Mouse (Mus musculus) hindbrain, embryonic 13.5 days (tissue): ENCODE results near the gene Ifnk. TPM values are rescaled to one million over a fixed set of nuclear protein-coding genes. Genes with fewer than 3 reads are reported as not detected.

Source experiments
- ATAC-seq: fragments of 200-750 bp; cut with Nextera tagmentation; 2 replicates; pipeline ENCODE4 v1.8.0; 2017; ENCODE audit warnings: moderate TSS enrichment; ENCODE audit not compliant: low FRiP score
- H3K27ac ChIP-seq: fragments of 300-500 bp; sonication (generic); 2 replicates; pipeline ENCODE4 v1.5.1; 2015; ENCODE audit warnings: inconsistent platforms, mild to moderate bottlenecking, moderate library complexity
- H3K27me3 ChIP-seq: fragments of 300-500 bp; sonication (generic); 2 replicates; pipeline ENCODE4 v1.6.1; 2015; ENCODE audit warnings: mild to moderate bottlenecking, inconsistent platforms
- H3K36me3 ChIP-seq: fragments of 300-500 bp; sonication (generic); 2 replicates; pipeline ENCODE4 v1.6.1; 2015; ENCODE audit warnings: mild to moderate bottlenecking, inconsistent platforms
- H3K4me1 ChIP-seq: fragments of 300-500 bp; sonication (generic); replicated peaks from 2 replicates; pipeline ENCODE4 v1.6.1; 2015; ENCODE audit warnings: inconsistent platforms
- H3K4me2 ChIP-seq: fragments of 300-500 bp; sonication (generic); 2 replicates; pipeline ENCODE4 v1.6.1; 2015; ENCODE audit warnings: inconsistent platforms, mild to moderate bottlenecking, moderate library complexity
- H3K4me3 ChIP-seq: fragments of 300-500 bp; sonication (generic); 2 replicates; pipeline ENCODE4 v1.5.1; 2015; ENCODE audit warnings: mild to moderate bottlenecking, inconsistent platforms
- H3K9ac ChIP-seq: fragments of 300-500 bp; sonication (generic); 2 replicates; pipeline ENCODE4 v1.6.1; 2015; ENCODE audit warnings: mild to moderate bottlenecking, inconsistent platforms
- H3K9me3 ChIP-seq: fragments of 300-500 bp; sonication (generic); 2 replicates; pipeline ENCODE4 v1.6.1; 2016; ENCODE audit warnings: inconsistent platforms
- WGBS: fragments of 180-500 bp; shearing (Covaris S2); methylation state at CpG from one replicate; pipeline ENCODE4 v1.1.7; 2015; 5-methylcytosine and 5-hydroxymethylcytosine counted together
- polyA plus RNA-seq: library from polyadenylated mRNA; unstranded; fragments of >200 nt; fragmentation: Nextera tagmentation; extraction: Ambion mirVana; gene quantifications from 2 replicates; pipeline ENCODE4 v1.2.1, GENCODE M21; 2015

Ifnk gene
- polyA plus RNA-seq, 1 experiment from 2014 or later: not detected

GRCm38 (mm10) chr4:35145726-35146125, 6.1 kb upstream of the Ifnk start:
- Histone ChIP-seq H3K9me3 (no peaks in the 10 kb centered on the region), H3K4me1 (no peaks in the 10 kb centered on the region), H3K27me3 (no peaks in the 10 kb centered on the region), H3K4me3 (no peak overlapping the region), H3K36me3 (no peaks in the 10 kb centered on the region), H3K27ac (no peak overlapping the region), H3K9ac (no peak overlapping the region), H3K4me2 (no peak overlapping the region)
- 85% methylated on average over 10 of the region's 10 CpGs for WGBS
- no peak for ATAC-seq

GRCm38 (mm10) chr4:35146597-35146996, 5.3 kb upstream of the Ifnk start:
- no peaks in the 10 kb centered on the region for H3K9me3 ChIP-seq
- no peak overlapping the region for H3K27ac ChIP-seq
- WGBS: 89% methylated on average over 5 of the region's 5 CpGs

GRCm38 (mm10) chr4:35148326-35148725, 3.5 kb upstream of the Ifnk start:
- H3K4me3 ChIP-seq: no peak overlapping the region
- H3K9ac ChIP-seq: no peak overlapping the region
- no peaks in the 10 kb centered on the region for H3K27me3 ChIP-seq
- H3K4me1 ChIP-seq: no peaks in the 10 kb centered on the region
- H3K9me3 ChIP-seq: no peaks in the 10 kb centered on the region
- ATAC-seq: no peak
- H3K27ac ChIP-seq: no peak overlapping the region
- WGBS: 91% methylated on average over 4 of the region's 4 CpGs
- H3K36me3 ChIP-seq: no peaks in the 10 kb centered on the region
- no peak overlapping the region for H3K4me2 ChIP-seq

More at GRCm38 (mm10) chr4:35146597-35146996, 5.3 kb upstream of the Ifnk start:
- H3K4me3 ChIP-seq: no peak overlapping the region
- no peak overlapping the region for H3K4me2 ChIP-seq
- no peaks in the 10 kb centered on the region for H3K4me1 ChIP-seq
- no peaks in the 10 kb centered on the region for H3K27me3 ChIP-seq
- no peaks in the 10 kb centered on the region for H3K36me3 ChIP-seq
- ATAC-seq: no peak
- H3K9ac ChIP-seq: no peak overlapping the region

- Histone ChIP-seq H3K27ac (no peak overlapping the region), H3K4me3 (no peak overlapping the region), H3K9ac (no peak overlapping the region), H3K36me3 (no peaks in the 10 kb centered on the region), H3K27me3 (peaks cover 9% of the 10 kb centered on the region; the same call in 1 of the 2 replicates), H3K4me1 (peaks cover 4% of the 10 kb centered on the region; the same call in 1 of the 2 replicates), H3K9me3 (no peaks in the 10 kb centered on the region), H3K4me2 (no peak overlapping the region)
- WGBS: 88% methylated on average over 3 of the region's 3 CpGs
- ATAC-seq: no peak
Observed at GRCm38 (mm10) chr4:35150706-35151105, 1.1 kb upstream of the Ifnk start.

- H3K4me1 ChIP-seq: peaks cover 20% of the 10 kb centered on the region
- H3K9ac ChIP-seq: no peak overlapping the region
- no peaks in the 10 kb centered on the region for H3K36me3 ChIP-seq
- ATAC-seq: no peak
- no peak overlapping the region for H3K27ac ChIP-seq
- WGBS: 14% methylated on average over 3 of the region's 3 CpGs
- no peak overlapping the region for H3K4me2 ChIP-seq
- peaks cover 25% of the 10 kb centered on the region; the same call in 1 of the 2 replicates for H3K27me3 ChIP-seq
- no peak overlapping the region for H3K4me3 ChIP-seq
- no peaks in the 10 kb centered on the region for H3K9me3 ChIP-seq
Observed at GRCm38 (mm10) chr4:35154051-35154450, 2.2 kb downstream of the Ifnk start.

GRCm38 (mm10) chr4:35155132-35155922, 3.5 kb downstream of the Ifnk start:
- peak overlapping the region; percentile 69 for H3K9ac ChIP-seq
- no peak for ATAC-seq

GRCm38 (mm10) chr4:35156149-35156611, 4.3 kb downstream of the Ifnk start:
- Histone ChIP-seq H3K9ac (peak overlapping the region; percentile 69), H3K36me3 (no peaks in the 10 kb centered on the region), H3K4me1 (peaks cover 20% of the 10 kb centered on the region), H3K27ac (peak overlapping the region; percentile 52; the same call in 1 of the 2 replicates), H3K4me2 (peak overlapping the region; percentile 96), H3K9me3 (no peaks in the 10 kb centered on the region), H3K4me3 (peak overlapping the region; percentile 55), H3K27me3 (peaks cover 25% of the 10 kb centered on the region; the same call in 1 of the 2 replicates)
- ATAC-seq: peak; percentile 67
- WGBS: under 1% methylated on average over 26 of the region's 26 CpGs

More at GRCm38 (mm10) chr4:35155132-35155922, 3.5 kb downstream of the Ifnk start:
- Histone ChIP-seq H3K36me3 (no peaks in the 10 kb centered on the region), H3K4me3 (peak overlapping the region; percentile 55), H3K9me3 (no peaks in the 10 kb centered on the region), H3K27me3 (peaks cover 25% of the 10 kb centered on the region; the same call in 1 of the 2 replicates), H3K4me2 (peak overlapping the region; percentile 96), H3K4me1 (peaks cover 20% of the 10 kb centered on the region), H3K27ac (no peak overlapping the region; the same call in 1 of the 2 replicates)
- WGBS: 24% methylated on average over 20 of the region's 20 CpGs

- peak within 1 kb of the TSS; percentile 96 for H3K4me2 ChIP-seq
- peaks cover 20% of the 10 kb centered on the region for H3K4me1 ChIP-seq
- no peaks in the 10 kb centered on the region for H3K9me3 ChIP-seq
- under 1% methylated on average over 50 of the region's 50 CpGs for WGBS
- peak within 1 kb of the TSS; percentile 55 for H3K4me3 ChIP-seq
- peak within 1 kb of the TSS; percentile 52; the same call in 1 of the 2 replicates for H3K27ac ChIP-seq
- peaks cover 25% of the 10 kb centered on the region; the same call in 1 of the 2 replicates for H3K27me3 ChIP-seq
- ATAC-seq: peak; percentile 88
- no peaks in the 10 kb centered on the region for H3K36me3 ChIP-seq
- peak within 1 kb of the TSS; percentile 69 for H3K9ac ChIP-seq
Observed at GRCm38 (mm10) chr4:35156751-35157611, 5.1 kb downstream of the Ifnk start, which contains the start of gene Mob3b. Gene Mob3b (minus strand): TSS chr4:35157484.

- H3K9ac ChIP-seq: no peak overlapping the region
- 63% methylated on average over 11 of the region's 11 CpGs for WGBS
- H3K27ac ChIP-seq: no peak overlapping the region
- H3K27me3 ChIP-seq: peaks cover 25% of the 10 kb centered on the region; the same call in 1 of the 2 replicates
- no peaks in the 10 kb centered on the region for H3K36me3 ChIP-seq
- peaks cover 20% of the 10 kb centered on the region for H3K4me1 ChIP-seq
- ATAC-seq: no peak
- H3K4me3 ChIP-seq: peak overlapping the region; percentile 55; the same call in 1 of the 2 replicates
- no peaks in the 10 kb centered on the region for H3K9me3 ChIP-seq
- no peak overlapping the region for H3K4me2 ChIP-seq
Observed at GRCm38 (mm10) chr4:35157815-35158214, 6.0 kb downstream of the Ifnk start.

GRCm38 (mm10) chr4:35165275-35165674, 13.4 kb downstream of the Ifnk start:
- WGBS: 94% methylated on average over 2 of the region's 2 CpGs
- Histone ChIP-seq H3K4me1 (peaks cover 8% of the 10 kb centered on the region; the same call in 1 of the 2 replicates), H3K9me3 (no peaks in the 10 kb centered on the region), H3K27me3 (no peaks in the 10 kb centered on the region), H3K27ac (no peak overlapping the region), H3K4me2 (no peak overlapping the region), H3K4me3 (no peak overlapping the region), H3K36me3 (no peaks in the 10 kb centered on the region), H3K9ac (no peak overlapping the region)
- no peak for ATAC-seq

- Histone ChIP-seq H3K4me2 (no peak overlapping the region), H3K36me3 (no peaks in the 10 kb centered on the region), H3K9ac (no peak overlapping the region), H3K4me3 (no peak overlapping the region), H3K4me1 (peaks cover 8% of the 10 kb centered on the region; the same call in 1 of the 2 replicates), H3K27me3 (no peaks in the 10 kb centered on the region), H3K9me3 (no peaks in the 10 kb centered on the region), H3K27ac (no peak overlapping the region)
- WGBS: 77% methylated on average over 3 of the region's 3 CpGs
- no peak for ATAC-seq
Observed at GRCm38 (mm10) chr4:35165947-35166346, 14.1 kb downstream of the Ifnk start.

GRCm38 (mm10) chr4:35167855-35168254, 16.0 kb downstream of the Ifnk start:
- Histone ChIP-seq H3K4me1 (peaks cover 8% of the 10 kb centered on the region; the same call in 1 of the 2 replicates), H3K4me2 (no peak overlapping the region), H3K9me3 (no peaks in the 10 kb centered on the region), H3K4me3 (no peak overlapping the region), H3K36me3 (no peaks in the 10 kb centered on the region), H3K9ac (no peak overlapping the region), H3K27me3 (no peaks in the 10 kb centered on the region), H3K27ac (no peak overlapping the region)
- 77% methylated on average over 5 of the region's 5 CpGs for WGBS
- ATAC-seq: no peak
